Mouse (Mus musculus): ENCODE results near the gene Sptssa.

DNA sequence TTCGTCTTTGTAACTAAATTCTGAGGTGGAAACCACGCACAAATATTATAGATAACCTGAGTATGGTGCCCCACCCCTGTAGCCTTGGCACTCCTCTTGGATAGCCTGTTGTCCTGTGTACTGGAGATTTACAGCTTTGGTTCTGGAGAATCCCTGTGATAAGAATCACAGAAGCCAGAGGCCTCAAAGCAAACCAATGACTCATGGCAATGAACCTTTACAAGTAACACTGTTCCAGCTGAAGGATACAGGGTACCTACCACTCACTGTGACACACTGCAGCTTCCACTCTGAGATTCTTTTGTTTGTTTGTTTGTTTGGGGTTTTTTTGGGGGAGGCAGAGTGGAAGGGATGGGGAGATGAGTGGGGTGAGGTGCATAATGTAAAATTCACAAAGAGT, 34.4 kb downstream of the Sptssa start:
- TF ChIP-seq EP300 (IDR thresholded peaks at IDR 0.05) (no peak), CTCF (IDR thresholded peaks at IDR 0.05) (no peak)
